8 mouse cellular contexts compared by ENCODE assay signal in the genomic region with DNA sequence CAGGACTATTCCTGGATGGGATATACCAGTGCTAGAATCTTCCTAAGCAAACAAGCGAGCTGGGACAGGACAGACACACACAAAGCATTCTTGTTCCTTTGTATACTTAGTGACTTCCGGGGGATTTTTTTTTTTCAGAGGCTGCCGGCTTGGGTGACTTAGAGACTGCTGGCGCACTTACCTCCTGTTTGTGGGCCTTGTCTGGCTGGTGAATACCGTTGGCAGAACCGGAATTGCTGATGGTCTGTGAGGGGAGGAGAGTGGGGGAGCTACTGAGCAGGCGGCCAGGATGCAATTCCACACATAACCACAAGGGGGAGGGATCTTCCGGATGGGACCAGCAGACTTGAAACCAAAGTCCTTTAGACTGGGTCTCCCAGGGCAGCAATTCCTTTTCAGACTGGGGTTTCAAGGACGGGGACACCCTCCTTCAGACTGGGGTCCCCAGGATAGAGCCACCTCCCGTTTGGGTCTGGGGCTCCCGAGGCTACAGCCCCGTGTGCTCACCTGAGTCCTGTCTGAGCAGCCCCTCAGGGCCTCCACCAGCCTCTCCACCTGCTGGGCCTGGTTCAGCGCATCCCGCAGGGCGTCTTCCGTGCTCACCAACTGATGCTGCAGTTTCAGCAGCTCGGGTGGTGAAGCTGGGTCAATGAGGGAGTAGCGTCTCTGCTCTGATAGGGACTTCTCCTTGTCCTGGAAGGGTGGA. TPM values are rescaled to one million over a fixed set of nuclear protein-coding genes. Genes with fewer than 3 reads are reported as not detected.
DNase-seq lines count a peak whose midpoint lies in the region; ATAC-seq and TF ChIP-seq lines count a peak whose summit lies in the region.

No protein-coding gene starts in this region.

- no peaks in the 10 kb centered on the region for H3K9me3 ChIP-seq in ES-E14 (ENCODE audit: control insufficient read depth, insufficient read depth, low read depth, low read length)
- H3K9me3 ChIP-seq in forebrain, embryonic 15.5 days, result no peaks in the 10 kb centered on the region

- intact Hi-C loops in heart, postnatal 25 days (cut with DNase I), result no loop called here

- peak; percentile 89 for DNase-seq in ES-E14 (ENCODE audit: low read depth, low spot score)
- peak; percentile 72 for DNase-seq in cerebellum, adult 11 months
- peak; percentile 60 for DNase-seq in heart, postnatal 25 days (ENCODE audit: low spot score)
- peak; percentile 90 for DNase-seq in layer of hippocampus, adult 11-12 months (ENCODE audit: low spot score)
- peak; percentile 80 for DNase-seq in lung, adult 2 months
- DNase-seq in ovary, postnatal 10 days (ENCODE audit: low spot score), result peak; percentile 68
- peak; percentile 95 for DNase-seq in thymus, postnatal 0 days (ENCODE audit: low spot score)

- H3K36me3 ChIP-seq in ES-E14 (ENCODE audit: control insufficient read depth, insufficient read depth, low read length, poor library complexity, severe bottlenecking), result peaks cover 3% of the 10 kb centered on the region; the same call in 1 of the 2 replicates
- H3K36me3 ChIP-seq in forebrain, embryonic 15.5 days, result peaks cover 73% of the 10 kb centered on the region

- in situ Hi-C loops in ES-E14 (cut with MboI; ENCODE audit: low sequenced_read_pairs in 2 of 2, unreplicated experiment in 2 of 2), result loop anchor here in 1 of 2 experiments (10.0 kb wide), 1 partner anchor 213 kb away; no protein-coding TSS in a partner anchor

- peak; percentile 93 for TF ChIP-seq CTCF in lung, adult 2 months (IDR thresholded peaks at IDR 0.05; ENCODE audit: insufficient read depth, low read length)

- H3K27ac ChIP-seq in ES-E14 (ENCODE audit: insufficient read depth, low read depth, low read length, poor library complexity, severe bottlenecking), result no peak overlapping the region; the same call in 1 of the 2 replicates
- peak overlapping the region; percentile 29; the same call in 1 of the 2 replicates for H3K27ac ChIP-seq in forebrain, embryonic 15.5 days (replicated peaks)

- no peak overlapping the region; a peak in 1 of 4 replicates for H3K4me3 ChIP-seq in ES-E14 (ENCODE audit: insufficient read depth in 1 of 2, low read depth in 1 of 2, low read length in 2 of 2, poor library complexity in 1 of 2, severe bottlenecking in 1 of 2)
- H3K4me3 ChIP-seq in forebrain, embryonic 15.5 days, result no peak overlapping the region
- no peak overlapping the region for H3K4me3 ChIP-seq in lung, adult 2 months (replicated peaks; ENCODE audit: extremely low read depth, low read depth, low read length)

- H3K4me2 ChIP-seq in forebrain, embryonic 15.5 days (replicated peaks), result no peak overlapping the region

- 27% methylated on average over 18 of the region's 18 CpGs for WGBS in forebrain, embryonic 15.5 days
- WGBS in lung, adult 2 months, result 26% methylated on average over 18 of the region's 18 CpGs

- H3K4me1 ChIP-seq in ES-E14 (ENCODE audit: control insufficient read depth in 2 of 2, insufficient read depth in 2 of 2, low read length in 2 of 2, poor library complexity in 1 of 2), result peaks cover 0 to 4% of the 10 kb centered on the region in 2 experiments; a peak in 1 of 4 replicates
- H3K4me1 ChIP-seq in forebrain, embryonic 15.5 days, result no peaks in the 10 kb centered on the region
- H3K4me1 ChIP-seq in lung, adult 2 months (ENCODE audit: control insufficient read depth, insufficient read depth, low read length), result peaks cover 9% of the 10 kb centered on the region

- no peaks in the 10 kb centered on the region for H3K27me3 ChIP-seq in forebrain, embryonic 15.5 days

- peak; percentile 64 for ATAC-seq in forebrain, embryonic 15.5 days (replicated peaks)

- TF ChIP-seq POLR2A in lung, adult 2 months (IDR thresholded peaks at IDR 0.05; ENCODE audit: borderline replicate concordance, extremely low read depth, low read depth, low read length), result no peak

- peak overlapping the region; percentile 39; the same call in 1 of the 2 replicates for H3K9ac ChIP-seq in ES-E14 (ENCODE audit: insufficient read depth, low read depth, low read length, poor library complexity, severe bottlenecking)
- H3K9ac ChIP-seq in forebrain, embryonic 15.5 days (replicated peaks), result no peak overlapping the region

TF ChIP-seq in ES-E14, 5 proteins besides CTCF, POLR2A, EP300 and RAD21:
- TF ChIP-seq CHD2 (IDR thresholded peaks at IDR 0.05; ENCODE audit: low read depth, low read length) (no peak), ZNF384 (IDR thresholded peaks at IDR 0.05; ENCODE audit: low read depth, low read length) (no peak), MAFK (IDR thresholded peaks at IDR 0.05; ENCODE audit: insufficient read depth, low read depth, low read length) (no peak), ZC3H11A (IDR thresholded peaks at IDR 0.05; ENCODE audit: borderline replicate concordance, low read depth, low read length) (no peak), HCFC1 (IDR thresholded peaks at IDR 0.05; ENCODE audit: borderline replicate concordance, insufficient read depth, low read length) (no peak)

RNA-seq across cellular contexts. Expression of a gene that starts 35.3 kb away (rescaled TPM):
- 63.5 and 118 TPM in 2 replicates for total RNA-seq in ES-E14 (2012; rRNA removed)
- polyA plus RNA-seq in forebrain, embryonic 15.5 days (2015; fragmentation: Nextera tagmentation; extraction: Ambion mirVana), result 89.7 and 93.3 TPM in 2 replicates
- 10 to 100 TPM; 18.2 to 26.3 TPM for total RNA-seq in heart, postnatal 25 days (2021)
- polyA plus RNA-seq in lung, adult 2 months (2012; rRNA removed), result 16.8 and 23.4 TPM in 2 replicates
- 54.7 and 67.4 TPM in 2 replicates for polyA plus RNA-seq in thymus, postnatal 0 days (2015; fragmentation: Nextera tagmentation; extraction: Ambion mirVana)
